Mouse (Mus musculus): Measurements from ENCODE around the gene Hist1h2bn. TPM values are rescaled to one million over a fixed set of nuclear protein-coding genes. Genes with fewer than 3 reads are reported as not detected.
"Not testable (repeated sequence)": the region's sequence is repeated elsewhere in the genome, so short reads cannot be mapped to it uniquely, and the experiment has no call there.

Gene Hist1h2bn
- total RNA-seq, 2 experiments from 2014 or later: 1.4 TPM; not detected in 1

GRCm38 (mm10) chr13:21787760-21788593 lies 34.1 kb downstream of the Hist1h2bn start:
- no peak overlapping the region for H3K27ac ChIP-seq

GRCm38 (mm10) chr13:21789925-21790324 lies 36.0 kb downstream of the Hist1h2bn start:
- H3K4me3 ChIP-seq: no peak overlapping the region
- intact Hi-C loops (cut with DNase I): loop anchor here (10.0 kb wide), 2 partner anchors 75 to 1645 kb away; partner anchors contain the start of genes Hist1h2ai, Hist1h2bl and Hist1h3h
- no peak for DNase-seq
- H3K27ac ChIP-seq: no peak overlapping the region
- no peak for TF ChIP-seq CTCF (IDR thresholded peaks at IDR 0.05)

More at GRCm38 (mm10) chr13:21787760-21788593, 34.1 kb downstream of the Hist1h2bn start:
- H3K4me3 ChIP-seq: peak overlapping the region; percentile 73
- no peak for TF ChIP-seq CTCF (IDR thresholded peaks at IDR 0.05)
- intact Hi-C loops (cut with DNase I): loop anchor here (10.0 kb wide), 2 partner anchors 73 to 1647 kb away; partner anchors contain the start of genes Hist1h2ai, Hist1h2bl and Hist1h3h
- DNase-seq: no peak

GRCm38 (mm10) chr13:21790601-21791283 lies 36.8 kb downstream of the Hist1h2bn start:
- TF ChIP-seq CTCF (IDR thresholded peaks at IDR 0.05): no peak
- Histone ChIP-seq H3K27ac (no peak overlapping the region), H3K4me3 (peak overlapping the region; percentile 7)
- no peak for DNase-seq
- intact Hi-C loops (cut with DNase I): no loop called here

- intact Hi-C loops (cut with DNase I): no loop called here
- no peak for TF ChIP-seq CTCF (IDR thresholded peaks at IDR 0.05)
- Histone ChIP-seq H3K27ac (no peak overlapping the region), H3K4me3 (no peak overlapping the region)
- no peak for DNase-seq
Observed at GRCm38 (mm10) chr13:21795584-21795983, 41.7 kb downstream of the Hist1h2bn start.

- DNase-seq; H3K27ac ChIP-seq; intact Hi-C loops (cut with DNase I); H3K4me3 ChIP-seq: not testable (repeated sequence)
Observed at GRCm38 (mm10) chr13:21797163-21797562, 43.2 kb downstream of the Hist1h2bn start.

GRCm38 (mm10) chr13:21803058-21803457 lies 49.1 kb downstream of the Hist1h2bn start:
- H3K4me3 ChIP-seq; H3K27ac ChIP-seq; DNase-seq; intact Hi-C loops (cut with DNase I): not testable (repeated sequence)

Small RNA genes lying within 50 kb of the gene (microRNA-seq; reads per million reads assigned to microRNA genes)
- gene Gm44346: not detected
- not detected for gene Gm44357
- not detected for gene Gm44367
- not detected for gene Gm44454

Other genes with a start within 250 kb of the Hist1h2bn start
- gene Zkscan8, start 223.0 kb upstream of the Hist1h2bn start, total RNA-seq (2021): 1 to 10 TPM; 4.7 to 6.1 TPM
- gene Olfr1366, start 211.3 kb upstream of the Hist1h2bn start, total RNA-seq (2021): not detected
- gene Olfr1535, start 194.2 kb upstream of the Hist1h2bn start, total RNA-seq (2021): not detected
- gene Olfr1364, start 172.4 kb upstream of the Hist1h2bn start, total RNA-seq (2021): not detected
- gene Olfr1362, start 140.1 kb upstream of the Hist1h2bn start, total RNA-seq (2021): not detected
- not detected for gene Olfr11, start 111.6 kb upstream of the Hist1h2bn start, total RNA-seq (2021)
- not detected for gene Olfr1361, start 90.7 kb upstream of the Hist1h2bn start, total RNA-seq (2021)
- gene Olfr1360, start 76.7 kb upstream of the Hist1h2bn start, total RNA-seq (2021): not detected
- not detected for gene Olfr1359, start 56.0 kb upstream of the Hist1h2bn start, total RNA-seq (2021)
- gene Hist1h2bl, start 38.0 kb upstream of the Hist1h2bn start, total RNA-seq (2021): 1 to 10 TPM; 3.9 to 6.5 TPM
- gene Hist1h2ai, start 37.7 kb upstream of the Hist1h2bn start, total RNA-seq (2021): 1 to 10 TPM in 1 of 2 experiments, not detected in 1; 2.2 TPM
- 1 to 10 TPM; 1.2 to 2.1 TPM for gene Hist1h3h, start 36.5 kb upstream of the Hist1h2bn start, total RNA-seq (2021)
- 1 to 10 TPM in 1 of 2 experiments, not detected in 1; 1.2 TPM for gene Hist1h2bm, start 32.1 kb upstream of the Hist1h2bn start, total RNA-seq (2021)
- gene Hist1h4j, start 19.1 kb upstream of the Hist1h2bn start, total RNA-seq (2021): 1 to 10 TPM in 1 of 2 experiments, under 1 TPM in 1; 0.42 to 1.1 TPM
- 10 to 100 TPM; 12.0 to 12.2 TPM for gene Hist1h4k, start 3.6 kb upstream of the Hist1h2bn start, total RNA-seq (2021)
- gene Hist1h2ak, start 296 bp upstream of the Hist1h2bn start, total RNA-seq (2021): under 1 TPM in 1 of 2 experiments, not detected in 1; 0.98 TPM
- under 1 TPM; 0.45 to 0.69 TPM for gene Hist1h1b, start 26.5 kb downstream of the Hist1h2bn start, total RNA-seq (2021)
- 10 to 100 TPM; 10.1 to 10.3 TPM for gene Hist1h3i, start 29.2 kb downstream of the Hist1h2bn start, total RNA-seq (2021)
- not detected for gene Hist1h2an, start 33.1 kb downstream of the Hist1h2bn start, total RNA-seq (2021)
- 1 to 10 TPM in 1 of 2 experiments, not detected in 1; 1.1 TPM for gene Hist1h2bp, start 33.3 kb downstream of the Hist1h2bn start, total RNA-seq (2021)
- 10 to 100 TPM; 16.2 to 21.6 TPM for gene Hist1h2bq, start 56.1 kb downstream of the Hist1h2bn start, total RNA-seq (2021)
- 1 to 10 TPM; 1.2 to 2.3 TPM for gene Hist1h2ao, start 56.3 kb downstream of the Hist1h2bn start, total RNA-seq (2021)
- 10 to 100 TPM; 50.3 to 50.9 TPM for gene Hist1h4m, start 57.6 kb downstream of the Hist1h2bn start, total RNA-seq (2021)
- 1 to 10 TPM; 4.4 to 5.7 TPM for gene Hist1h4n, start 78.1 kb downstream of the Hist1h2bn start, total RNA-seq (2021)
- 1 to 10 TPM in 1 of 2 experiments, not detected in 1; 1.9 TPM for gene Hist1h2ap, start 79.4 kb downstream of the Hist1h2bn start, total RNA-seq (2021)
- gene Hist1h2br, start 79.6 kb downstream of the Hist1h2bn start, total RNA-seq (2021): 10 to 100 TPM; 16.0 to 21.3 TPM
- under 1 TPM; 0.17 to 0.36 TPM for gene Zfp184, start 191.0 kb downstream of the Hist1h2bn start, total RNA-seq (2021)
- not detected for gene Pom121l2, start 227.1 kb downstream of the Hist1h2bn start, total RNA-seq (2021)

Data from gastrocnemius, adult 2 months (tissue).